Mouse (Mus musculus): ENCODE results near the gene Calu. TPM values are rescaled to one million over a fixed set of nuclear protein-coding genes. Genes with fewer than 3 reads are reported as not detected.
"Not testable (repeated sequence)": the region's sequence is repeated elsewhere in the genome, so short reads cannot be mapped to it uniquely, and the experiment has no call there.

Gene Calu
- polyA plus RNA-seq, 1 experiment from 2014 or later = 323 TPM

- H3K9me3 ChIP-seq (replicated peaks; ENCODE audit: control insufficient read depth, low read length) = no peaks in the 10 kb centered on the region
- ATAC-seq (replicated peaks; ENCODE audit: insufficient number of reproducible peaks, low FRiP score, low TSS enrichment, low read depth) = no peak
- 64% methylated on average over 3 of the region's 3 CpGs for WGBS
These were observed 29.9 kb upstream of the Calu start for GRCm38 (mm10) chr6:29317941-29318340.

GRCm38 (mm10) chr6:29318879-29319278, 29.0 kb upstream of the Calu start, which contains the start of gene Fam71f1:
TSS of gene Fam71f1 (plus strand) at chr6:29319140.
- DNase-seq (ENCODE audit: low spot score) (no peak), ATAC-seq (replicated peaks; ENCODE audit: insufficient number of reproducible peaks, low FRiP score, low TSS enrichment, low read depth) (no peak)
- no peak within 1 kb of the TSS for H3K27ac ChIP-seq (replicated peaks; ENCODE audit: low read depth, low read length)
- no peaks in the 10 kb centered on the region for H3K9me3 ChIP-seq (replicated peaks; ENCODE audit: control insufficient read depth, low read length)
- WGBS = 58% methylated on average over 5 of the region's 5 CpGs
- H3K36me3 ChIP-seq (replicated peaks; ENCODE audit: control insufficient read depth, insufficient read depth, low read depth, low read length) = no peaks in the 10 kb centered on the region
- H3K4me2 ChIP-seq (ENCODE audit: low read depth, low read length) = no peak within 1 kb of the TSS
- no peak within 1 kb of the TSS for H3K9ac ChIP-seq (replicated peaks; ENCODE audit: low read length)
- H3K27me3 ChIP-seq (ENCODE audit: control insufficient read depth, insufficient read depth, low read length) = no peaks in the 10 kb centered on the region
- no peaks in the 10 kb centered on the region for H3K4me1 ChIP-seq (ENCODE audit: control insufficient read depth, insufficient read depth, low read length)
- H3K4me3 ChIP-seq (ENCODE audit: low read depth, low read length) = no peak within 1 kb of the TSS

More at GRCm38 (mm10) chr6:29317941-29318340, 29.9 kb upstream of the Calu start:
- Histone ChIP-seq H3K4me1 (ENCODE audit: control insufficient read depth, insufficient read depth, low read length) (no peaks in the 10 kb centered on the region), H3K27ac (replicated peaks; ENCODE audit: low read depth, low read length) (no peak overlapping the region), H3K27me3 (ENCODE audit: control insufficient read depth, insufficient read depth, low read length) (no peaks in the 10 kb centered on the region), H3K4me3 (ENCODE audit: low read depth, low read length) (no peak overlapping the region), H3K9ac (replicated peaks; ENCODE audit: low read length) (no peak overlapping the region), H3K4me2 (ENCODE audit: low read depth, low read length) (no peak overlapping the region), H3K36me3 (replicated peaks; ENCODE audit: control insufficient read depth, insufficient read depth, low read depth, low read length) (no peaks in the 10 kb centered on the region)
- DNase-seq (ENCODE audit: low spot score) = no peak

- ATAC-seq (replicated peaks; ENCODE audit: insufficient number of reproducible peaks, low FRiP score, low TSS enrichment, low read depth) = no peak
- H3K9me3 ChIP-seq (replicated peaks; ENCODE audit: control insufficient read depth, low read length) = no peaks in the 10 kb centered on the region
- 72% methylated on average over 6 of the region's 6 CpGs for WGBS
These were observed 26.3 kb upstream of the Calu start for GRCm38 (mm10) chr6:29321586-29321985.

GRCm38 (mm10) chr6:29322147-29322546, 25.7 kb upstream of the Calu start:
- H3K27me3 ChIP-seq (ENCODE audit: control insufficient read depth, insufficient read depth, low read length) = no peaks in the 10 kb centered on the region
- H3K36me3 ChIP-seq (replicated peaks; ENCODE audit: control insufficient read depth, insufficient read depth, low read depth, low read length) = no peaks in the 10 kb centered on the region
- no peak overlapping the region for H3K4me2 ChIP-seq (ENCODE audit: low read depth, low read length)
- DNase-seq (ENCODE audit: low spot score) (no peak), ATAC-seq (replicated peaks; ENCODE audit: insufficient number of reproducible peaks, low FRiP score, low TSS enrichment, low read depth) (no peak)
- H3K27ac ChIP-seq (replicated peaks; ENCODE audit: low read depth, low read length) = no peak overlapping the region
- H3K4me1 ChIP-seq (ENCODE audit: control insufficient read depth, insufficient read depth, low read length) = no peaks in the 10 kb centered on the region
- no peak overlapping the region for H3K4me3 ChIP-seq (ENCODE audit: low read depth, low read length)
- no peaks in the 10 kb centered on the region for H3K9me3 ChIP-seq (replicated peaks; ENCODE audit: control insufficient read depth, low read length)
- no peak overlapping the region for H3K9ac ChIP-seq (replicated peaks; ENCODE audit: low read length)
- WGBS = 92% methylated on average over 7 of the region's 7 CpGs

More at GRCm38 (mm10) chr6:29321586-29321985, 26.3 kb upstream of the Calu start:
- Histone ChIP-seq H3K9ac (replicated peaks; ENCODE audit: low read length) (no peak overlapping the region), H3K4me2 (ENCODE audit: low read depth, low read length) (no peak overlapping the region), H3K4me1 (ENCODE audit: control insufficient read depth, insufficient read depth, low read length) (no peaks in the 10 kb centered on the region), H3K4me3 (ENCODE audit: low read depth, low read length) (no peak overlapping the region), H3K27me3 (ENCODE audit: control insufficient read depth, insufficient read depth, low read length) (no peaks in the 10 kb centered on the region), H3K36me3 (replicated peaks; ENCODE audit: control insufficient read depth, insufficient read depth, low read depth, low read length) (no peaks in the 10 kb centered on the region), H3K27ac (replicated peaks; ENCODE audit: low read depth, low read length) (no peak overlapping the region)
- DNase-seq (ENCODE audit: low spot score) = no peak

- Histone ChIP-seq H3K4me2 (ENCODE audit: low read depth, low read length) (no peak overlapping the region), H3K36me3 (replicated peaks; ENCODE audit: control insufficient read depth, insufficient read depth, low read depth, low read length) (no peaks in the 10 kb centered on the region)
- no peak for ATAC-seq (replicated peaks; ENCODE audit: insufficient number of reproducible peaks, low FRiP score, low TSS enrichment, low read depth)
These were observed 25.1 kb upstream of the Calu start for GRCm38 (mm10) chr6:29322735-29323134.

GRCm38 (mm10) chr6:29326961-29327360, 20.9 kb upstream of the Calu start:
- WGBS = 88% methylated on average over 9 of the region's 9 CpGs
- no peak for DNase-seq (ENCODE audit: low spot score)
- no peak overlapping the region for H3K9ac ChIP-seq (replicated peaks; ENCODE audit: low read length)

More at GRCm38 (mm10) chr6:29322735-29323134, 25.1 kb upstream of the Calu start:
- DNase-seq (ENCODE audit: low spot score) = no peak
- H3K4me1 ChIP-seq (ENCODE audit: control insufficient read depth, insufficient read depth, low read length) = no peaks in the 10 kb centered on the region
- no peak overlapping the region for H3K27ac ChIP-seq (replicated peaks; ENCODE audit: low read depth, low read length)
- H3K4me3 ChIP-seq (ENCODE audit: low read depth, low read length) = no peak overlapping the region
- no peaks in the 10 kb centered on the region for H3K9me3 ChIP-seq (replicated peaks; ENCODE audit: control insufficient read depth, low read length)
- H3K27me3 ChIP-seq (ENCODE audit: control insufficient read depth, insufficient read depth, low read length) = no peaks in the 10 kb centered on the region
- H3K9ac ChIP-seq (replicated peaks; ENCODE audit: low read length) = no peak overlapping the region
- WGBS = 80% methylated on average over 4 of the region's 4 CpGs

GRCm38 (mm10) chr6:29329514-29329913, 18.4 kb upstream of the Calu start:
- 63% methylated on average over 4 of the region's 4 CpGs for WGBS
- no peak for ATAC-seq (replicated peaks; ENCODE audit: insufficient number of reproducible peaks, low FRiP score, low TSS enrichment, low read depth)
- DNase-seq (ENCODE audit: low spot score) = no peak
- no peak overlapping the region for H3K27ac ChIP-seq (replicated peaks; ENCODE audit: low read depth, low read length)
- no peaks in the 10 kb centered on the region for H3K9me3 ChIP-seq (replicated peaks; ENCODE audit: control insufficient read depth, low read length)
- no peak overlapping the region for H3K4me3 ChIP-seq (ENCODE audit: low read depth, low read length)
- no peaks in the 10 kb centered on the region for H3K4me1 ChIP-seq (ENCODE audit: control insufficient read depth, insufficient read depth, low read length)
- no peaks in the 10 kb centered on the region for H3K27me3 ChIP-seq (ENCODE audit: control insufficient read depth, insufficient read depth, low read length)
- no peak overlapping the region for H3K9ac ChIP-seq (replicated peaks; ENCODE audit: low read length)
- H3K4me2 ChIP-seq (ENCODE audit: low read depth, low read length) = no peak overlapping the region
- no peaks in the 10 kb centered on the region for H3K36me3 ChIP-seq (replicated peaks; ENCODE audit: control insufficient read depth, insufficient read depth, low read depth, low read length)

More at GRCm38 (mm10) chr6:29326961-29327360, 20.9 kb upstream of the Calu start:
- Histone ChIP-seq H3K4me3 (ENCODE audit: low read depth, low read length) (no peak overlapping the region), H3K4me1 (ENCODE audit: control insufficient read depth, insufficient read depth, low read length) (no peaks in the 10 kb centered on the region), H3K4me2 (ENCODE audit: low read depth, low read length) (no peak overlapping the region), H3K27me3 (ENCODE audit: control insufficient read depth, insufficient read depth, low read length) (no peaks in the 10 kb centered on the region), H3K9me3 (replicated peaks; ENCODE audit: control insufficient read depth, low read length) (no peaks in the 10 kb centered on the region), H3K27ac (replicated peaks; ENCODE audit: low read depth, low read length) (no peak overlapping the region), H3K36me3 (replicated peaks; ENCODE audit: control insufficient read depth, insufficient read depth, low read depth, low read length) (no peaks in the 10 kb centered on the region)
- no peak for ATAC-seq (replicated peaks; ENCODE audit: insufficient number of reproducible peaks, low FRiP score, low TSS enrichment, low read depth)

- H3K4me3 ChIP-seq (ENCODE audit: low read depth, low read length); ATAC-seq (replicated peaks; ENCODE audit: insufficient number of reproducible peaks, low FRiP score, low TSS enrichment, low read depth); H3K27me3 ChIP-seq (ENCODE audit: control insufficient read depth, insufficient read depth, low read length); H3K4me2 ChIP-seq (ENCODE audit: low read depth, low read length); DNase-seq (ENCODE audit: low spot score); H3K36me3 ChIP-seq (replicated peaks; ENCODE audit: control insufficient read depth, insufficient read depth, low read depth, low read length); H3K27ac ChIP-seq (replicated peaks; ENCODE audit: low read depth, low read length); H3K9me3 ChIP-seq (replicated peaks; ENCODE audit: control insufficient read depth, low read length); H3K9ac ChIP-seq (replicated peaks; ENCODE audit: low read length); H3K4me1 ChIP-seq (ENCODE audit: control insufficient read depth, insufficient read depth, low read length): not testable (repeated sequence)
- 93% methylated on average over 2 of the region's 2 CpGs for WGBS
These were observed 1.4 kb upstream of the Calu start for GRCm38 (mm10) chr6:29346512-29346911.
